Comparison of ENCODE assay signal across 20 mouse cellular contexts in genomic region chr16:66168289-66168688, GRCm38 (mm10).
"Had no signal": no experiment of that assay in that cellular context is flagged by ENCODE, and none has a peak within 500 bp of the region (broad histone marks: within the 10 kb centered on the region; RNA-seq: fewer than 3 reads in every experiment).

No protein-coding gene starts in this region.

- H3K4me2 ChIP-seq: liver, embryonic 13.5 days; liver, embryonic 15.5 days; lung, embryonic 15.5 days; midbrain, embryonic 11.5 days; midbrain, embryonic 15.5 days; neural tube, embryonic 13.5 days; neural tube, embryonic 15.5 days had no signal

- DNase-seq: liver, embryonic 13.5 days; liver, postnatal 0 days; lung, adult 2 months; lung, postnatal 14 days; lung, postnatal 36 days; right cerebral cortex, postnatal 14 days; spleen, adult 18-20 months; thymus, adult 18-20 months; thymus, postnatal 14 days; thymus, postnatal 36 days had no signal

- ATAC-seq: liver, postnatal 0 days; lung, postnatal 0 days; midbrain, embryonic 15.5 days had no signal

- H3K4me3 ChIP-seq: liver, embryonic 13.5 days; liver, embryonic 15.5 days; lung, embryonic 15.5 days; megakaryocyte, embryonic 14.5 days; midbrain, embryonic 15.5 days; myocyte; neural tube, embryonic 13.5 days; neural tube, embryonic 15.5 days had no signal

- H3K4me1 ChIP-seq: liver, embryonic 13.5 days; liver, embryonic 15.5 days; lung, embryonic 15.5 days; megakaryocyte, embryonic 14.5 days; midbrain, embryonic 15.5 days; neural tube, embryonic 13.5 days; neural tube, embryonic 15.5 days had no signal

- H3K9ac ChIP-seq: liver, embryonic 13.5 days; liver, embryonic 15.5 days; liver, postnatal 0 days; lung, embryonic 15.5 days; midbrain, embryonic 15.5 days; neural tube, embryonic 13.5 days; neural tube, embryonic 15.5 days had no signal

- H3K36me3 ChIP-seq: liver, embryonic 13.5 days; liver, embryonic 15.5 days; lung, embryonic 15.5 days; midbrain, embryonic 15.5 days; neural tube, embryonic 13.5 days; neural tube, embryonic 15.5 days had no signal

- H3K9me3 ChIP-seq: liver, embryonic 13.5 days; liver, embryonic 15.5 days; lung, embryonic 15.5 days; midbrain, embryonic 15.5 days; neural tube, embryonic 13.5 days; neural tube, embryonic 15.5 days had no signal

- H3K27me3 ChIP-seq: liver, embryonic 13.5 days; liver, embryonic 15.5 days; lung, embryonic 15.5 days; megakaryocyte, embryonic 14.5 days; midbrain, embryonic 15.5 days; neural tube, embryonic 13.5 days; neural tube, embryonic 15.5 days had no signal

- H3K27ac ChIP-seq: liver, embryonic 13.5 days; liver, embryonic 15.5 days; lung, embryonic 15.5 days; macrophage; midbrain, embryonic 15.5 days; neural tube, embryonic 13.5 days; neural tube, embryonic 15.5 days had no signal
